ENCODE assay signal across 25 mouse cellular contexts in the genomic region with DNA sequence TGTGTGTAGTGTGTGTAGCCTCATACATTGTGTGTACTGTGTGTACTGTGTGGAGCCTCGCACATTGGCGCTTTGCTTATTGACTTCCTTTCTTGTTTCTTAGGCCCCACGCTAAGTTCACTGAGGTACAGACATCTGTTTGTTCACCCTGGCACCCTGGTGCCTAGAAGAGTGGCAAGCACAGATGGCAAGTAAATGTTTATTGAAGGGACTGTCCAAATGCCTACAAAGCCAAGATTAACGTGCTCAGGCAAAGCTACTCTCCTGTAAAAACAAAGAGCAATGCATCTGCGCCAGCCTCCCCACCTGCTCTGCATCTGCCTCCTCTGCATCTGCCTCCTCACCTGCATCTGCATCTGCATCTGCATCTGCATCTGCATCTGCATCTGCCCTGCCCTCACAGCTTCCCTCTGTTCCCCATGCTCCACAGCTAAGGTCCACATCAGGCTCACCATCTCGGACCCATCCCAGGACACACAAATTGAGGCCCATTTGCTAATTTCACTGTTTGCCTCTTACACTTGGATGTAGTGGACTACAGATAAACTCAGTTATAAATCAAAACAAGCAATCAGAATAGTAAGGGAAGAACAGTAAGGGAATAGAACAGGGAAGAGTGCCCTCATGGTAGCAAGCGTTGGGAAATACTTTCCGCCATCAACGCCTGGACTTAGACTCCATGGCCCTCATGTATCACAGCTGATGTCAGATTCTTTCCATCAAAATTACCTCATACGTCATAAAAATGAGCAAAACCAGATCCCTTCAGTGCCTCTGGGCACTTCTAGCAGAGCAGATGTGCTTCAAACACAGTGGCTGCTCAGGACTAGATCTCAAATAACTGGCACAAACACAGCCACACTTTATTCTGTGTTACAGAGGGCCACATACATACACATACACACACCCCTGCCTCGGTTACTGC.
DNase-seq lines count a peak whose midpoint lies in the region; ATAC-seq and TF ChIP-seq lines count a peak whose summit lies in the region.
"Had no signal": no experiment of that assay in that cellular context is flagged by ENCODE, and none has a peak within 500 bp of the region (broad histone marks: within the 10 kb centered on the region; RNA-seq: fewer than 3 reads in every experiment).

No protein-coding gene starts in this region.

- TF ChIP-seq CTCF in lung, postnatal 0 days (IDR thresholded peaks at IDR 0.05): no peak
- no peak for TF ChIP-seq CTCF in lung, adult 2 months (IDR thresholded peaks at IDR 0.05; ENCODE audit: insufficient read depth, low read length)

- H3K27ac ChIP-seq in intestine, embryonic 16.5 days (ENCODE audit: low read length): no peak overlapping the region
- no peak overlapping the region for H3K27ac ChIP-seq in intestine, embryonic 15.5 days
- no peak overlapping the region for H3K27ac ChIP-seq in lung, postnatal 0 days (ENCODE audit: low read length)
- H3K27ac ChIP-seq in hindbrain, embryonic 10.5 days: no peak overlapping the region
- H3K27ac ChIP-seq: embryonic facial prominence, embryonic 10.5 days; hindbrain, postnatal 0 days; left cerebral cortex, adult 2 months; liver, embryonic 13.5 days; midbrain, embryonic 13.5 days had no signal

- 78% methylated on average over 11 of the region's 11 CpGs for WGBS in intestine, embryonic 16.5 days
- WGBS in intestine, embryonic 15.5 days: 74% methylated on average over 11 of the region's 11 CpGs
- WGBS in lung, postnatal 0 days: 70% methylated on average over 11 of the region's 11 CpGs
- WGBS in lung, adult 2 months: 80% methylated on average over 11 of the region's 11 CpGs
- 91% methylated on average over 11 of the region's 11 CpGs for WGBS in hindbrain, embryonic 10.5 days

- no peak overlapping the region for H3K9ac ChIP-seq in intestine, embryonic 16.5 days (ENCODE audit: low read depth, low read length)
- no peak overlapping the region for H3K9ac ChIP-seq in intestine, embryonic 15.5 days
- H3K9ac ChIP-seq in lung, postnatal 0 days (replicated peaks; ENCODE audit: low read depth): no peak overlapping the region
- H3K9ac ChIP-seq: heart, embryonic 12.5 days; liver, embryonic 13.5 days; midbrain, embryonic 13.5 days had no signal

- 0 out of 2 replicates have a peak, but pooled peaks cover 2% of the 10 kb centered on the region for H3K4me1 ChIP-seq in intestine, embryonic 16.5 days (ENCODE audit: control insufficient read depth, insufficient read depth, low read length)
- no peaks in the 10 kb centered on the region for H3K4me1 ChIP-seq in intestine, embryonic 15.5 days (replicated peaks)
- no peaks in the 10 kb centered on the region for H3K4me1 ChIP-seq in lung, postnatal 0 days (ENCODE audit: insufficient read depth, low read depth, low read length)
- no peaks in the 10 kb centered on the region for H3K4me1 ChIP-seq in lung, adult 2 months (ENCODE audit: control insufficient read depth, insufficient read depth, low read length)
- H3K4me1 ChIP-seq in hindbrain, embryonic 10.5 days (replicated peaks): no peaks in the 10 kb centered on the region
- H3K4me1 ChIP-seq: midbrain, embryonic 13.5 days had no signal

- H3K27me3 ChIP-seq in intestine, embryonic 16.5 days (replicated peaks; ENCODE audit: control insufficient read depth, insufficient read depth, low read length): no peaks in the 10 kb centered on the region
- H3K27me3 ChIP-seq in intestine, embryonic 15.5 days (replicated peaks): no peaks in the 10 kb centered on the region
- H3K27me3 ChIP-seq in lung, postnatal 0 days (replicated peaks; ENCODE audit: insufficient read depth, low read length): no peaks in the 10 kb centered on the region
- H3K27me3 ChIP-seq in hindbrain, embryonic 10.5 days (ENCODE audit: insufficient read depth, poor library complexity, severe bottlenecking): no peaks in the 10 kb centered on the region
- H3K27me3 ChIP-seq: heart, embryonic 12.5 days; liver, embryonic 13.5 days; megakaryocyte, embryonic 14.5 days; midbrain, embryonic 13.5 days had no signal

- peaks cover 3% of the 10 kb centered on the region; the same call in 1 of the 2 replicates for H3K36me3 ChIP-seq in intestine, embryonic 16.5 days (ENCODE audit: control insufficient read depth, insufficient read depth, low read length)
- peaks cover 2% of the 10 kb centered on the region; the same call in 1 of the 2 replicates for H3K36me3 ChIP-seq in intestine, embryonic 15.5 days
- H3K36me3 ChIP-seq in lung, postnatal 0 days (ENCODE audit: insufficient read depth, low read length): no peaks in the 10 kb centered on the region
- peaks cover 45% of the 10 kb centered on the region for H3K36me3 ChIP-seq in hindbrain, embryonic 10.5 days
- H3K36me3 ChIP-seq: midbrain, embryonic 13.5 days had no signal

- H3K9me3 ChIP-seq in intestine, embryonic 16.5 days (ENCODE audit: control insufficient read depth, low read length): no peaks in the 10 kb centered on the region
- H3K9me3 ChIP-seq in intestine, embryonic 15.5 days: no peaks in the 10 kb centered on the region
- H3K9me3 ChIP-seq in lung, postnatal 0 days (ENCODE audit: low read length): no peaks in the 10 kb centered on the region
- 0 out of 2 replicates have a peak, but pooled peaks cover 2% of the 10 kb centered on the region for H3K9me3 ChIP-seq in hindbrain, embryonic 10.5 days
- H3K9me3 ChIP-seq: embryonic facial prominence, embryonic 10.5 days; heart, embryonic 12.5 days; liver, embryonic 13.5 days; midbrain, embryonic 13.5 days had no signal

- H3K4me2 ChIP-seq in intestine, embryonic 16.5 days (ENCODE audit: low read depth, low read length): no peak overlapping the region
- no peak overlapping the region for H3K4me2 ChIP-seq in intestine, embryonic 15.5 days (replicated peaks)
- H3K4me2 ChIP-seq in lung, postnatal 0 days (replicated peaks; ENCODE audit: low read depth, low read length): no peak overlapping the region
- H3K4me2 ChIP-seq: heart, embryonic 12.5 days; liver, embryonic 13.5 days; midbrain, embryonic 13.5 days had no signal

- no peak for DNase-seq in lung, postnatal 0 days (ENCODE audit: low spot score)
- no peak for DNase-seq in lung, adult 2 months
- DNase-seq in NIH3T3 (ENCODE audit: low read depth): peak; percentile 60
- peak; percentile 38 for DNase-seq in forelimb bud, embryonic 11.5 days (ENCODE audit: low read depth, low spot score)
- no peak for DNase-seq in hindbrain, embryonic 10.5 days (ENCODE audit: low spot score)
- DNase-seq in layer of hippocampus, postnatal 14 days (ENCODE audit: low spot score in 2 of 2): no peak
- DNase-seq: adrenal gland, postnatal 10 days; gastrocnemius, postnatal 25 days; heart, adult 18-20 months; heart, postnatal 10 days; kidney, adult 18-20 months; kidney, postnatal 4 days; left cerebral cortex, postnatal 4 days; liver, embryonic 13.5 days; lung, postnatal 14 days; right cerebral cortex, postnatal 14 days had no signal

- no peak for TF ChIP-seq EP300 in lung, postnatal 0 days (IDR thresholded peaks at IDR 0.05)

- H3K4me3 ChIP-seq in intestine, embryonic 16.5 days (ENCODE audit: low read length): no peak overlapping the region
- H3K4me3 ChIP-seq in intestine, embryonic 15.5 days (replicated peaks): no peak overlapping the region
- H3K4me3 ChIP-seq in lung, postnatal 0 days (ENCODE audit: low read depth, low read length): no peak overlapping the region
- no peak overlapping the region for H3K4me3 ChIP-seq in lung, adult 2 months (replicated peaks; ENCODE audit: extremely low read depth, low read depth, low read length)
- H3K4me3 ChIP-seq in hindbrain, embryonic 10.5 days: no peak overlapping the region
- H3K4me3 ChIP-seq: embryonic facial prominence, embryonic 10.5 days; heart, embryonic 12.5 days; left cerebral cortex, adult 2 months; liver, embryonic 13.5 days; megakaryocyte, embryonic 14.5 days; midbrain, embryonic 13.5 days had no signal

- ATAC-seq in intestine, embryonic 16.5 days: peak; percentile 41
- ATAC-seq in intestine, embryonic 15.5 days: no peak
- ATAC-seq in lung, postnatal 0 days: peak; percentile 23; the same call in 1 of the 2 replicates
- ATAC-seq: forebrain, embryonic 16.5 days; hindbrain, postnatal 0 days; midbrain, embryonic 13.5 days had no signal

- TF ChIP-seq POLR2A in lung, adult 2 months (IDR thresholded peaks at IDR 0.05; ENCODE audit: borderline replicate concordance, extremely low read depth, low read depth, low read length): no peak

Comparison
In these comparisons a context has a peak if more than half of its experiments do, and no peak if none do; other contexts are left out.
1. DNase-seq: peak in NIH3T3 (single experiment) and forelimb bud, embryonic 11.5 days (single experiment); none in lung, postnatal 0 days (single experiment), lung, adult 2 months (single experiment), hindbrain, embryonic 10.5 days (single experiment) and layer of hippocampus, postnatal 14 days (0 of 2).